Mouse (Mus musculus): ENCODE data around the gene Sdk2.

Sdk2 gene

GRCm38 (mm10) chr11:114066951-114067762 is at the start of gene Sdk2:
TSS of gene Sdk2 (minus strand) at chr11:114067046.
- DNase-seq (ENCODE audit: low read depth in 1 of 2, low spot score in 2 of 2), result no peak

GRCm38 (mm10) chr11:114115077-114115476 is 48.2 kb upstream of the Sdk2 start:
- no peak for DNase-seq (ENCODE audit: low read depth in 1 of 2, low spot score in 2 of 2)

GRCm38 (mm10) chr11:114114674-114115073 is 47.8 kb upstream of the Sdk2 start:
- DNase-seq (ENCODE audit: low read depth in 1 of 2, low spot score in 2 of 2), result no peak

- no peak for DNase-seq (ENCODE audit: low read depth in 1 of 2, low spot score in 2 of 2)
Measured at GRCm38 (mm10) chr11:114110851-114111250, 44.0 kb upstream of the Sdk2 start.

- no peak for DNase-seq (ENCODE audit: low read depth in 1 of 2, low spot score in 2 of 2)
Measured at GRCm38 (mm10) chr11:114093636-114094035, 26.8 kb upstream of the Sdk2 start.

- DNase-seq (ENCODE audit: low read depth in 1 of 2, low spot score in 2 of 2), result no peak
Measured at GRCm38 (mm10) chr11:114093175-114093574, 26.3 kb upstream of the Sdk2 start.

- no peak for DNase-seq (ENCODE audit: low read depth in 1 of 2, low spot score in 2 of 2)
Measured at GRCm38 (mm10) chr11:114080606-114081005, 13.8 kb upstream of the Sdk2 start.

- DNase-seq (ENCODE audit: low read depth in 1 of 2, low spot score in 2 of 2), result no peak
Measured at GRCm38 (mm10) chr11:114072644-114073043, 5.8 kb upstream of the Sdk2 start.

- no peak for DNase-seq (ENCODE audit: low read depth in 1 of 2, low spot score in 2 of 2)
Measured at GRCm38 (mm10) chr11:114071998-114072397, 5.2 kb upstream of the Sdk2 start.

GRCm38 (mm10) chr11:114070881-114071280 is 4.0 kb upstream of the Sdk2 start:
- no peak for DNase-seq (ENCODE audit: low read depth in 1 of 2, low spot score in 2 of 2)

GRCm38 (mm10) chr11:114070131-114070530 is 3.3 kb upstream of the Sdk2 start:
- DNase-seq (ENCODE audit: low read depth in 1 of 2, low spot score in 2 of 2), result no peak

- DNase-seq (ENCODE audit: low read depth in 1 of 2, low spot score in 2 of 2), result no peak
Measured at GRCm38 (mm10) chr11:114068390-114068789, 1.5 kb upstream of the Sdk2 start.

GRCm38 (mm10) chr11:114066098-114066950 is 522 bp downstream of the Sdk2 start:
- no peak for DNase-seq (ENCODE audit: low read depth in 1 of 2, low spot score in 2 of 2)

- no peak for DNase-seq (ENCODE audit: low read depth in 1 of 2, low spot score in 2 of 2)
Measured at GRCm38 (mm10) chr11:114065596-114065995, 1.2 kb downstream of the Sdk2 start.

- DNase-seq (ENCODE audit: low read depth in 1 of 2, low spot score in 2 of 2), result no peak
Measured at GRCm38 (mm10) chr11:114064871-114065388, 1.9 kb downstream of the Sdk2 start.

GRCm38 (mm10) chr11:114061946-114062345 is 4.9 kb downstream of the Sdk2 start:
- DNase-seq (ENCODE audit: low read depth in 1 of 2, low spot score in 2 of 2), result no peak

- no peak for DNase-seq (ENCODE audit: low read depth in 1 of 2, low spot score in 2 of 2)
Measured at GRCm38 (mm10) chr11:114061265-114061664, 5.6 kb downstream of the Sdk2 start.

- DNase-seq (ENCODE audit: low read depth in 1 of 2, low spot score in 2 of 2), result no peak
Measured at GRCm38 (mm10) chr11:114056351-114056750, 10.5 kb downstream of the Sdk2 start.

GRCm38 (mm10) chr11:114054581-114055315 is 12.1 kb downstream of the Sdk2 start:
- no peak for DNase-seq (ENCODE audit: low read depth in 1 of 2, low spot score in 2 of 2)

- DNase-seq (ENCODE audit: low read depth in 1 of 2, low spot score in 2 of 2), result no peak
Measured at GRCm38 (mm10) chr11:114051361-114051760, 15.5 kb downstream of the Sdk2 start.

- no peak for DNase-seq (ENCODE audit: low read depth in 1 of 2, low spot score in 2 of 2)
Measured at GRCm38 (mm10) chr11:114050511-114050910, 16.3 kb downstream of the Sdk2 start.

Measured in monocyte, adult 2 months (primary cell).